Mouse (Mus musculus): ENCODE data around the gene Ggnbp2. TPM values are rescaled to one million over a fixed set of nuclear protein-coding genes. Genes with fewer than 3 reads are reported as not detected.

Gene Ggnbp2
- 61.2 and 65.4 TPM in 2 replicates for polyA plus RNA-seq (2015; fragmentation: Nextera tagmentation; extraction: Ambion mirVana)

DNA sequence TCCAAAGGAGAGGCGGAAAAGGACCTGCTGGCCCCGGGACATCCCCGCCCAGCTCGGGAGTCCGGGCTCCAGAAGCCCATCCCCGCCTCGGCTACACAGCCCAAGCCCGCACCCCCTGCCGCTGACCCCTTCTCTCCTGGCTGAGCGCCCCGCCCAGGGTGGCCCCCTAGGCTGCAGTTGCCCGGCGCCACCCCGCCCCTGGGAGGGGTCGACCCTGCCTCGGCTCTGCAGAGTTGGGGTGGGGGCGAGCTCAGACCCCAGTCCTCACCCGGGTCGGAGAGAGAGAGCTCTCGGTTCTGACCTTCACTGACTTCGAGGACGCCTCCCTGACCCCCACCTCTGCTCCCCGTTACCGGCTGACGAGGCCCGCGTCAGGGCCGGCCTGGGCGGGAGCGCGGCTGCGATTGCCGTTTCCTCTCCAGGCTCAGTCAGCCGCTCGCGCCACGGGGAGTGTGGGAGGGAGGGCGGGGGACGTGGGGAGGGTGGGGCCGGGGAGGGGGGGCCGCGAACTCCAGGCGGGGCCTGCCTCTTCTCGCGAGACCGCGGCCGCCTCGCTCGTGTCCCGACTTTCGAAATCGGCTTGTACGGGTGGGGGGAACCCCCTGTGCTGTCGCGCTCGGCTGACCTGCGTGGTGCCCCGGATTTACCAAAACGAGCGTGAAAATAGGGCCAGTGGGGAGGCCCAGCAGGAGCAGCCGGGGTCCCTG is at the start of gene Ggnbp2:
Gene Ggnbp2 (minus strand): TSS at position 481 of the 707 bp plus-strand sequence.
- ATAC-seq (ENCODE audit: borderline replicate concordance, extremely low read depth, low FRiP score, low TSS enrichment) = peak; percentile 91
- no peaks in the 10 kb centered on the region for H3K9me3 ChIP-seq
- H3K27ac ChIP-seq = peak within 1 kb of the TSS; percentile 99
- H3K27me3 ChIP-seq = no peaks in the 10 kb centered on the region
- H3K36me3 ChIP-seq = peaks cover 6% of the 10 kb centered on the region; the same call in 1 of the 2 replicates
- WGBS = under 1% methylated on average over 45 of the region's 62 CpGs
- peak within 1 kb of the TSS; percentile 89 for H3K9ac ChIP-seq
- H3K4me3 ChIP-seq = peak within 1 kb of the TSS; percentile 78
- H3K4me1 ChIP-seq = peaks cover 16% of the 10 kb centered on the region
- H3K4me2 ChIP-seq = peak within 1 kb of the TSS; percentile 72

DNA sequence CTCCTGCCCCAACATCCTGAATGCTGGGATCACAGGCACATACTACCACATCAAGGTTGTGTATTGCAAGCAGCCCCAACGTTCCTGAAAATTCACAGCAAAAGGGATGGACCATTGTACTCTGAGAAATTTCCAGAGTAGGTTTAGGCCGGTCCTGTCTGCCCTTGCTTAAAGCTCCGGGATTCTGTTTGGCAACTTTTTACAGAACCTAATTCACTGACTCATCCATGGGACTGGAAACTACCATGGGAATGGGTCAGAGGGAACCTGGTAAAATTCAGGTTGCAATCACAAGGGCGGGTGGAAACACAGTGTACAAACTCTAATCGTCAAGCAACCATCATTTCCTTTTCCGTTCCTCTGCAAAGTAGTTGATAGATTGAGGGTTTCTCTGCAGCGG is 49.3 kb upstream of the Ggnbp2 start:
- H3K4me1 ChIP-seq = peaks cover 5% of the 10 kb centered on the region
- 60% methylated on average over 7 of the region's 7 CpGs for WGBS

GRCm38 (mm10) chr11:84919276-84919675 is 48.7 kb upstream of the Ggnbp2 start:
- WGBS = 31% methylated on average over 3 of the region's 3 CpGs
- H3K9ac ChIP-seq = no peak overlapping the region

More for the DNA sequence above, 49.3 kb upstream of the Ggnbp2 start:
- no peak for ATAC-seq (ENCODE audit: borderline replicate concordance, extremely low read depth, low FRiP score, low TSS enrichment)
- Histone ChIP-seq H3K4me2 (no peak overlapping the region), H3K27me3 (no peaks in the 10 kb centered on the region), H3K36me3 (no peaks in the 10 kb centered on the region), H3K9me3 (no peaks in the 10 kb centered on the region), H3K9ac (no peak overlapping the region), H3K4me3 (no peak overlapping the region), H3K27ac (no peak overlapping the region)

DNA sequence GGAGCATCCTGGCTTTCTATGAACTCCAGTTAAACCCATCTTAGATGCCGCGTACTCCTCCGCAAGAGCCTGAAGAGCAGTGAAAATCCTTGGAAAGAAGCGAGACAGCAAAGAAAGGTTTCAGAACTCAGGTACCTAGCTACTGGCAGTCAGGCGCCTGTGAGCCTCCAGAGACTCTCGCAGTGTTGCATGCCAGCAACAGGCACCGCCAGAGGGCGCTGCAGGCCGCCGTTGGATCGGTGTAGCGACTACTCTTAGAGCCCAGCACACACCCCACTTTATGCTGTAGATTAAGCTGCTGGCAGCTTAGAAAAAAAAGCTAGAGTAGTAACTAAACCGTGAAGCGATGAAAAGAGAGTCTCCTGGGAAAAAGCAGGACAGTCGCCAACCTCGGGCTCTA is 47.8 kb upstream of the Ggnbp2 start:
- H3K27me3 ChIP-seq = no peaks in the 10 kb centered on the region
- peak; percentile 70; the same call in 1 of the 2 replicates for ATAC-seq (ENCODE audit: borderline replicate concordance, extremely low read depth, low FRiP score, low TSS enrichment)
- H3K27ac ChIP-seq = no peak overlapping the region
- H3K4me3 ChIP-seq = no peak overlapping the region
- no peaks in the 10 kb centered on the region for H3K36me3 ChIP-seq
- no peaks in the 10 kb centered on the region for H3K9me3 ChIP-seq
- no peak overlapping the region for H3K9ac ChIP-seq
- 4% methylated on average over 16 of the region's 16 CpGs for WGBS
- peak overlapping the region; percentile 34; the same call in 1 of the 2 replicates for H3K4me2 ChIP-seq
- H3K4me1 ChIP-seq = peaks cover 11% of the 10 kb centered on the region

More at GRCm38 (mm10) chr11:84919276-84919675, 48.7 kb upstream of the Ggnbp2 start:
- ATAC-seq (ENCODE audit: borderline replicate concordance, extremely low read depth, low FRiP score, low TSS enrichment) = no peak
- H3K27me3 ChIP-seq = no peaks in the 10 kb centered on the region
- H3K4me3 ChIP-seq = no peak overlapping the region
- H3K9me3 ChIP-seq = no peaks in the 10 kb centered on the region
- H3K4me2 ChIP-seq = no peak overlapping the region
- H3K27ac ChIP-seq = no peak overlapping the region
- no peaks in the 10 kb centered on the region for H3K36me3 ChIP-seq
- peaks cover 11% of the 10 kb centered on the region for H3K4me1 ChIP-seq

- no peaks in the 10 kb centered on the region for H3K9me3 ChIP-seq
- H3K27me3 ChIP-seq = no peaks in the 10 kb centered on the region
- H3K4me2 ChIP-seq = peak overlapping the region; percentile 58
- peaks cover 11% of the 10 kb centered on the region for H3K4me1 ChIP-seq
- peak overlapping the region; percentile 80 for H3K4me3 ChIP-seq
- H3K36me3 ChIP-seq = 0 out of 2 replicates have a peak, but pooled peaks cover 9% of the 10 kb centered on the region
- no peak overlapping the region for H3K27ac ChIP-seq
- ATAC-seq (ENCODE audit: borderline replicate concordance, extremely low read depth, low FRiP score, low TSS enrichment) = no peak
- WGBS = 59% methylated on average over 7 of the region's 7 CpGs
- peak overlapping the region; percentile 21; the same call in 1 of the 2 replicates for H3K9ac ChIP-seq
Measured at GRCm38 (mm10) chr11:84916703-84917300, 46.2 kb upstream of the Ggnbp2 start.

- H3K9ac ChIP-seq = peak within 1 kb of the TSS; percentile 70
- H3K4me3 ChIP-seq = peak within 1 kb of the TSS; percentile 80
- peaks cover 14% of the 10 kb centered on the region for H3K36me3 ChIP-seq
- H3K9me3 ChIP-seq = no peaks in the 10 kb centered on the region
- H3K27me3 ChIP-seq = no peaks in the 10 kb centered on the region
- H3K4me1 ChIP-seq = peaks cover 11% of the 10 kb centered on the region
- 4% methylated on average over 34 of the region's 34 CpGs for WGBS
- no peak within 1 kb of the TSS for H3K27ac ChIP-seq
- peak within 1 kb of the TSS; percentile 58 for H3K4me2 ChIP-seq
- ATAC-seq (ENCODE audit: borderline replicate concordance, extremely low read depth, low FRiP score, low TSS enrichment) = peak; percentile 82; the same call in 1 of the 2 replicates
Measured at GRCm38 (mm10) chr11:84916053-84916702, 45.6 kb upstream of the Ggnbp2 start, which contains the start of gene Znhit3. Gene Znhit3, minus strand, starts transcription at chr11:84916366.

DNA sequence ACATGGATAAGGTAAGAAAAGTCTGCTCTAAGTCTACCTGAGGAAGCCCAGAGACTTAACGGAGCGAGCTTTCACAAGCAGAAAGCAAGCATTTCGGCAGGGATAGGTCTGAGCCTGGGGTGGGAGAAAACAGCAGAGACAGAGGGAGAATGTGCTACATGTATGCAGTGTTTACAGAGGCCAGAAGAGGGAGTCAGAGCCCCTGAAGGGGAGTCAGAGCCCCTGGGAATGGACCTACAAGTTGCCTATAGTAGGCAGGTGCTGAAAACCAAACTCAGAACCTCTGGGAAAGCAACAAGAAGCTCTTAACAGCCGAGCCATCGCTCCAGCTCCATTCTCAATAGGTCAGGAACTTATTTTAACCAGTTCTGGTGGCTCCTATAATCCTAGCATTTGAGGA is 44.1 kb upstream of the Ggnbp2 start:
- Histone ChIP-seq H3K9ac (no peak overlapping the region), H3K9me3 (no peaks in the 10 kb centered on the region), H3K27me3 (no peaks in the 10 kb centered on the region), H3K36me3 (peaks cover 26% of the 10 kb centered on the region), H3K4me3 (peak overlapping the region; percentile 80; the same call in 1 of the 2 replicates), H3K27ac (no peak overlapping the region), H3K4me2 (peak overlapping the region; percentile 58; the same call in 1 of the 2 replicates), H3K4me1 (peaks cover 11% of the 10 kb centered on the region)
- ATAC-seq (ENCODE audit: borderline replicate concordance, extremely low read depth, low FRiP score, low TSS enrichment) = no peak
- WGBS = 81% methylated on average over 5 of the region's 5 CpGs

DNA sequence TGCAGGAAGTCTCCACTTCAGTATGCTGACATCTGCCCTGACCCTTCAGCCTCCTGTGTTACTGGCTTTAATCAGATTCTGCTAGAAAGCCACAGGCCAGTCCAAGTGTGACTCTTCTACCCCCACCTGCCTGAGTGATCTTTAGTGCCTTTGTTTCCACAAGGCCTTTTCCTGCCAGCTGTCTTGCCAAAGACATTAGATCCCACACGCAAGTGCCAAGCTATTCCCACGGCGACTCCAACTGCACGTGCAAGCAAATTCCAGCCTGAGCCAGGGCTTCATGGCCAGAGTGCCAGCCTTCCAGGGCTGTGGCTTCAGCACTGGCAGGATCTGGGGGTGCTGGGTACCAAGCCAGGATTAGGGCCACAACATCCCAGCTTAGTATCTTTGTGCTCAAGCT is 39.8 kb upstream of the Ggnbp2 start:
- Histone ChIP-seq H3K27me3 (no peaks in the 10 kb centered on the region), H3K4me2 (no peak overlapping the region), H3K27ac (no peak overlapping the region), H3K4me1 (peaks cover 10% of the 10 kb centered on the region), H3K9me3 (no peaks in the 10 kb centered on the region), H3K4me3 (no peak overlapping the region), H3K9ac (no peak overlapping the region), H3K36me3 (peaks cover 56% of the 10 kb centered on the region)
- no peak for ATAC-seq (ENCODE audit: borderline replicate concordance, extremely low read depth, low FRiP score, low TSS enrichment)
- 84% methylated on average over 4 of the region's 4 CpGs for WGBS

- no peak overlapping the region for H3K4me2 ChIP-seq
- no peak overlapping the region for H3K27ac ChIP-seq
- H3K9ac ChIP-seq = no peak overlapping the region
- H3K9me3 ChIP-seq = no peaks in the 10 kb centered on the region
- no peaks in the 10 kb centered on the region for H3K27me3 ChIP-seq
- ATAC-seq (ENCODE audit: borderline replicate concordance, extremely low read depth, low FRiP score, low TSS enrichment) = no peak
- peaks cover 66% of the 10 kb centered on the region for H3K36me3 ChIP-seq
- 90% methylated on average over 6 of the region's 6 CpGs for WGBS
- no peaks in the 10 kb centered on the region for H3K4me1 ChIP-seq
- no peak overlapping the region for H3K4me3 ChIP-seq
Measured at GRCm38 (mm10) chr11:84908480-84908879, 37.9 kb upstream of the Ggnbp2 start.

GRCm38 (mm10) chr11:84907081-84907480 is 36.5 kb upstream of the Ggnbp2 start:
- Histone ChIP-seq H3K9me3 (no peaks in the 10 kb centered on the region), H3K27ac (no peak overlapping the region), H3K36me3 (peaks cover 74% of the 10 kb centered on the region), H3K27me3 (no peaks in the 10 kb centered on the region), H3K9ac (no peak overlapping the region), H3K4me1 (no peaks in the 10 kb centered on the region), H3K4me3 (no peak overlapping the region), H3K4me2 (no peak overlapping the region)
- WGBS = 68% methylated on average over 3 of the region's 3 CpGs
- ATAC-seq (ENCODE audit: borderline replicate concordance, extremely low read depth, low FRiP score, low TSS enrichment) = no peak

DNA sequence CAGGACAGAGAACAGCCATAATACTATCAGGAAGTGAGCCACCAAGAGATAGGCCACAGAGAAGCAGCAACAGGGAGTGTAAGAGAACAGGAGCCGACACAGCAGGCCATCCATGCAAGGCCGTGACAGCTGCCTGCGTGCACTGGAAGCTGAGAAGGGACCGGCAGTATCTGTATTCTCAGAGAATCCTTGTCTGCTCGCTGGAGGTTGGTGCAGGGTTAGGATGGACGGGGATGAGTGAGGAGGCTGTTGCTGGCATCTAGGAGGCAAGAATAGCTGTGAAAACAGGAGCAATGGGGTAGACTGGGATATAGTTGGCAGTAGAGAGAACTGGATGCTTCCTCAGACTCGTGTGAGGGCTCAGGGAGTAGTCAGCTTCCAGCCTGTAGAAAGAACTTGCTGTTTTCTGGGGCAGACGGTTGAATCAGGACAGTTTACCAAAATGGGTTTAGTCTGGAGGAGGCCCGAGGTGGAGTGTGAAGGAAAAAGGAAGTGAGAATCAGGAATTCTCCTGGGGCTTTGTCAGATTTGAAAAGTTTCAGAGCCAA is 34.1 kb upstream of the Ggnbp2 start:
- no peak overlapping the region for H3K9ac ChIP-seq
- no peaks in the 10 kb centered on the region for H3K9me3 ChIP-seq
- no peak overlapping the region for H3K4me2 ChIP-seq
- no peaks in the 10 kb centered on the region for H3K4me1 ChIP-seq
- ATAC-seq (ENCODE audit: borderline replicate concordance, extremely low read depth, low FRiP score, low TSS enrichment) = no peak
- H3K27ac ChIP-seq = no peak overlapping the region
- H3K27me3 ChIP-seq = no peaks in the 10 kb centered on the region
- 81% methylated on average over 9 of the region's 9 CpGs for WGBS
- peaks cover 78% of the 10 kb centered on the region for H3K36me3 ChIP-seq
- no peak overlapping the region for H3K4me3 ChIP-seq

Data from lung, embryonic 15.5 days (tissue).